Mouse (Mus musculus): ENCODE measurements around the gene Pex11b.
"Not testable (repeated sequence)": the region's sequence is repeated elsewhere in the genome, so short reads cannot be mapped to it uniquely, and the experiment has no call there.

The Pex11b gene

DNA sequence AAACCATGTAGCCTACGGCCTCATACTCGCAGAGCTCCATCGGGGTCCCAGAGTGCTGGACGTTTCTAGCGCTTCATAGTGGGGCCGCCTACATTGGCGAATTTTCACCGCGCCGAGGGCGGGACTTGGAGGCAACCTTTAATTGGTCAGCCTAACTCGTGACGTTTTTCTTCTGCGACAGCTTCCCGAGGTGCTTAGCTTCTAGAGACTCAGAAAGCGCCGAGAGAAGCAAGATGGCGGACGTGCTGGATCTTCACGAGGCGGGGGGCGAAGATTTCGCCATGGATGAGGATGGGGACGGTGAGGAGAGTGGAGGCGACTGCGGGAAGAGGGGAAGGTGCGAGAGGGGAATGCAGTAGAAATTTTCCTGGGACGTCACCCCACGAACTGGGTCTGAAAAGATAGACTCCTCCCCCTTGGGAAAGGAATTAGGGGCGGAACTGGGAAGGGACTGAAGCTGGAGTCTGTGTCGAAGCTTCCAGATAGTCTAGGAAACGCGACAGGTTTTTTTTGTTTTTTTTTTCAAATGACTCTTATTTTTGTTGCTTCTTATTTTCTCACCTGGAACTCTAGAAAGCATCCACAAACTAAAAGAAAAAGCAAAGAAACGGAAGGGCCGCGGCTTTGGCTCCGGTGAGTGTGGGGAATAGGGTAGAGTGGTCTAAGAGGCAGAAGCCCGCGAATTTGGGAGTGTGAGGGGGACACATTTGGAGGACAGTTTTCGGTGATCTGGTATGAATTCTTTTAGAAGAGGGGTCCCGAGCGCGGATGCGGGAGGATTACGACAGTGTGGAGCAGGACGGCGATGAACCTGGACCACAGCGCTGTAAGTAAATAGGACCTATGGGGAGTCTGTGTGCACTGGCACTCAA, 5.2 kb upstream of the Pex11b start, which contains the start of gene Rbm8a:
TSS of gene Rbm8a (plus strand) at position 205 of the 872 bp plus-strand sequence.
- DNase-seq, result peak; percentile 97

DNA sequence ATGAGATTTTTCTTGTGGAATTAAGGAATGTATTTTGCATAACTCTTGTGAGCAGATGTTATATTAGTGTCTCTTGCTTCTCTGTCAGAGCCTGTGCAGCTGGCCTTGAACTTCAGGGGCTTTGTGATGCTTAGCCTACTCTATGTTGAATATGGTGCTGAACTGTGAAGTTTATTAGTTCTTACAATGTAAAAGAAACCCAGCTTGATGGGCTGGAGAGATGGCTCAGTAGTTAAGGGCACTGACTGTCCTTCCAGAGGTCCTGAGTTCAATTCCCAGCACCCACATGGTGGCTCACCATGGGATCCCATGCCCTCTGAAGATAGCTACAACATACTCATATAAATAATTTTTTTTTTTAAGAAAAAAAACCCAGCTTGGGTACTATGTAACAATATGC, 3.1 kb upstream of the Pex11b start:
- DNase-seq, result no peak

DNA sequence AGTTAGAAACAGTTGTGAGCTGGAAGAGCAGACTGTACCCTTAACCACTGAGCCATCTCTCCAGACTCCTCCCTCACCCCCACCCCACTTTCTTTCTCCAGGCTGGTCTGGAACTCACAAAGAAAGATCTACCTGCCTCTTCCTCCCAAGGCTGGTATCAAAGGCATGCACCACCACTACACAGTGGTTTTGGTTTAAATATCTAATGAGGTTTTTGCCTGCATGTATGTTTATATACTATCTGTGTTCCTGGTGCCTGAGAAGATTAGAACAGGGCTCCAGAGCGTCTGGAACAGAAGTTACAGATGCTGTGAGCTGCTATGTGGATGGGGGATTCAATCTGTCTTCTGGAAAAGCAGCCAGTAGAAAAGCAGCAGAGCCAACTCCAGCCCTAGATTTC, 1.2 kb upstream of the Pex11b start:
- no peak for DNase-seq

DNA sequence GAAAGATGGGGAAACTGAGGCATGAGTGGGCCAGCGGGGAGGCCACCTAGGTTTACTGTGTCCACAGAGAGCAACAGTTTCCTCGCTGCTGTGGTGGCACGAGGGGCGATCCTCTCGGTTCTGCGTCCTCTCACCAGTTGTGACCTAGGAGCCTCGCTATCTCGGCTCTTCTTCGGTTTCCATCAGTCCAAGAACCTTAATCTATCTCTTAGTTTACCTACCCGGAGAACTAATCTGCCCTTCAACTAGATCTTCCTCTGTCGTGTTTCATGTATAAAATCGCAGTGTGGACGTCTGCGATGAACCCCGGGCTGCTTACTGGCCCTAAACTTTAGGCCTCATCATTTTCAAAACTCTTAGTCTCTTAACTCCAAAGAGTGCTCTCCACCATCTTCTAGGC, 730 bp downstream of the Pex11b start:
- DNase-seq, result no peak

DNA sequence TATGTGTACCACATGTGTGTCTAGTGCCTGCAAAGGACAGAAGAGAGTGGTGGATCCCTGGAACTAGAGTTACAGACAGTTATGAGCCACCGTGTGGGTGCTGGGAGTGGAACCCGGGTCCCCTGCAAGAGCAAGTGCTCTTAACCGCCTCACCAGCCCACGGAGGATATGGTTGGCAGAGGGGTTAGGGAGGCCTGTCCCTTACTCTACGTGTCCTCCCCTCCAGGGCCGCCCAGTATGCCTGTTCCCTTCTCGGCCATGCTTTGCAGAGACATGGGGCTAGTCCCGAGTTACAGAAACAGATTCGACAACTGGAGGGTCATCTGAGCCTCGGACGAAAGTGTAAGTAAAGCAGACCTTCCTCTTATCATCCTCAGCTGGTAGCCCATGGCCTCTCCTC, 1.3 kb downstream of the Pex11b start:
- DNase-seq, result no peak

DNA sequence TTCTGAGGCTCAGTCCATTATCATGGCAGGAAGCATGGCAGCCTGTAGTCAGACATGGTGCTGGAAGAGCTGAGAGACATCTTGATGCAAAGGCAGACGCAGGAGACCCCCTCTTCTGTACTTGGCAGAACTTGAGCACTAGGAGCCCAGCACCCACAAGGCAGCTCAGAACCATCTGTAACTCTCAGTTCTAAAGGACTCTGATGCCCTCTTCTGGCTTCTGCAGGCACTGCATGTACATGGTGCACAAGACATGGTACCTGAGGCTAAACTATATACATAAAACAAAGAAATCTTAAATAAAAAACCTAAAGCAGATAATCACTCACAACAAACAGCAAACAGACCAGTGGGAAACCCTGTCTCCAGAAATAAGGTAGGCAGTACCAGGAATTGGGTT, 4.0 kb downstream of the Pex11b start:
- DNase-seq, result peak; percentile 69 to 79

DNA sequence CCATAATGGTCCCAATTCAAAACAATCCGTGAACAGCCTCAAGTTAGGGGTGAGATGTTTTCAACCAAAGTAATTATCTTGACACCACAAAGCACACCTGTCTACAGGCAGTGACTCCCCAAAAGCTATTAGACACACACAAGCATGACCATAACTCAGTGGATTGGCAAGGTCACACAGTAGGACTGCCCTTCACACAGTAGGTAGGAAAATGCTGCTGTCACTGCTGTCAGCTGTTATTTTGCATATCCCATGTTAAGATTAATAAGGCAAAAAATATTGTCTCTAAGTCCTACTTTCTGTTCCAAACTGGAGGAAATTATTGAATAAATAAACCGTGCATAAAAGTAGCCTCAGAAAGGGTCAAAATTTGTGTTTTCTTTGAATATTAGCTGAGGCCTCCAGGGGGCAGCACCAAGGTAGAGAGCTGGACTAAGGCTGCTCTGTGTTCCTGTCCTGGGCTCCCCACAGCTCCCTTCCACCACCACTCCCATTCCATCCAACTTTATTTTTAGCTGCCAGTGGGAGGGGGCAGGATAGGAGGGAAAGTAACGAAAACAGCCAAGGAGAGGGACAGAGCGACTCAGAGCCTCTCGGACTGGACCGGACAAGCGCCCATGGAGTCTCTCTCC, 10.0 kb downstream of the Pex11b start, which contains the start of gene Itga10:
TSS of gene Itga10 (plus strand) at position 567 of the 632 bp plus-strand sequence.
- peak; percentile 39 to 70 for DNase-seq

DNA sequence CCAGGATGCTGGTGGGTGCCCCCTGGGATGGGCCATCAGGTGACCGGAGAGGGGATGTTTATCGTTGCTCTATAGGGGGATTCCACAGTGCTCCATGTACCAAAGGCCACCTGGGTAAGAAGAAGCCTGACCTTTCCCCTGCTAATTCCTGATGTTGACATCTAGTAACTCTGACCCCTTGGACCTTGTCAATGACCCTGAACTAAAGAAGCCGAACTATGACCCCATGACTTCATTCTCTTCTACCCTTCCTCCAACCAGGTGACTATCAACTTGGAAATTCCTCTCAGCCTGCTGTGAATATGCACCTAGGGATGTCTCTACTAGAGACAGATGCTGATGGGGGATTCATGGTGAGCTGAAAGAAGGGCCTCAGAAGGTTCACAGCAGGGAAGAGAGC, 12.2 kb downstream of the Pex11b start:
- no peak for DNase-seq

DNA sequence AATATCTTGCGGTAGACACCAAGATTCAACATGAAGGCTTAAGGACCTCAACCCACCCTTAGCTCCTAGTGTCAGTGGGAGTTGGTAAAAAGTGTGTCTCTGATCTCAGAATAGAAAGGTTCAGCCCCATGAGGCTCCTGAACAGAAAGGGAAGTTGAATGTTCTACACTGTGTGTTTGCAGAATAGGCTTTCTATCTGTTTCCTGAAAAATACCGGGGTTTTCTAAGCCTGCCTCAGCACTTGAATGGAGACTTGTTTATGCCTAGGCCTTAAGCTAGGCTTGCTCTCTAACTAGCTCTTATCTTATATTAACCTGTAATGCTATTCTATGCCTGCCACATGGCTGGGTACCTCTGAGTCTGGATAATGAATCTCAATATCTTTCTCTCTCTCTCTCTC, 25.7 kb downstream of the Pex11b start:
- DNase-seq, result no peak

DNA sequence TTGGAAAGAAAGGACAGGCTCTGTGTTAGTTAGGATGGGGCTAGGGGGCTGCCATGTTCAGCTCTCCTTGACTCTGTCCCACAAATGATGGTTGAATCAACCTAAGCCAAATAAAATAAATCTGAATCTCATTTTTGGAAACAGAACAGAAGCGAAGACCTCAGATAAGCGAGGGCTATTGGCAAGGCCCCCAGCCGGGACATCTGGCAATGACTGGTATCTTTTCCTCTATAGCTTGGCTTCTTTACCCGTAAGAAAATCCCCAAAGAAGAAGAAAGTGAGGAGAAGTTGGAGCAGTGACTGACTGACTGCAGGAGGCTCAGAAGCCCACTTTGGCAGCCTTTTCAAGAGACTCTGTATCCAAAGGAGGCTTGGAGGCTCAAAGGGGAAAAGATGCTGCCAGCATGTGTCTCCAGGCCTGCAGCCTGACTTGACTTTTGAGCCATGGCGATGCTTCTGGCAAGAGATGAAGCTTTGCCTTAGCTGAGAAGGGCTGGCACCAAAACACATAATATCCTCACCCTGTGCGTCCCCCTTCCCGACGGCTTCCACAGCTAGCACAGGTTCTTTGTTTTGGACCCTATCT, 27.6 kb downstream of the Pex11b start:
- peak; percentile 35 to 37 for DNase-seq

DNA sequence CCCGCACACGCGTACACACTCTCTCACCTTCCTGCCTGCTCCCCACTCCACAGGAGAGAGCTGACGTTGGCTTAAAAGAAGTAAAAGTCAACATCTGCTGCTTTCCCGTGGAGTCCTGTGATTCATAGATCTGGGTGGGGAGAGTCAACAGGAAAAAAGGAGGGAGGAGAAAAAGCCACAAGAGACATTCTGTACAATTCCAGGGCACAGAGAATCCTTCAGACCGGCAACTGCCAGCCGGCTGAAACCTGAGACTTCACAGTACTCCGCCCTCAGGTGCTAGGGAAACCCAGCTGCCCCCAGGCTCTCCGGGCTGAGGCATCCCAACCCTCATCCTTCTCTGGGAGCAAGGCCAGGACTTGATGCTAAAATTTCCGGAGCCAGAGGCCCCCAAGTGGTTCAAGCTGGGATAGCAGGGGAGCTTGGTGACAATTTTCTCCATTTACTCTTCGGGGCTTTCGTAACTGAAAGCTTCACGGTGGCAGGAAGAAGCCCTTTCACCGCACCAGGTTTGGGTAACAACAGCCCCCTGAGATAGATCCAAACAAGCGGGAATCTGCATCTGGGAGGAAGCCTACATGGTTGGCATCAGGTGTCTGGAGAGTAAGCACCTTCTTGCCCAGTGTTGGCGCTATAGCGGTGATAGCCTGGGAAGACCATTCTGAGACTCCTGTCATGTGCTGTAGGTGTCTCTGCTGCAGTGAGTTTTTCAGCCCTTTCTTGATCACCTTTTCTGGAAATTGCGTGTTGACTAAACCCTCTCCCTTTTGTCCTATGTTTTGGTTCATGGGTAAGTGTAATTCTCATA, 28.5 kb downstream of the Pex11b start:
- peak; percentile 93 to 94 for DNase-seq

DNA sequence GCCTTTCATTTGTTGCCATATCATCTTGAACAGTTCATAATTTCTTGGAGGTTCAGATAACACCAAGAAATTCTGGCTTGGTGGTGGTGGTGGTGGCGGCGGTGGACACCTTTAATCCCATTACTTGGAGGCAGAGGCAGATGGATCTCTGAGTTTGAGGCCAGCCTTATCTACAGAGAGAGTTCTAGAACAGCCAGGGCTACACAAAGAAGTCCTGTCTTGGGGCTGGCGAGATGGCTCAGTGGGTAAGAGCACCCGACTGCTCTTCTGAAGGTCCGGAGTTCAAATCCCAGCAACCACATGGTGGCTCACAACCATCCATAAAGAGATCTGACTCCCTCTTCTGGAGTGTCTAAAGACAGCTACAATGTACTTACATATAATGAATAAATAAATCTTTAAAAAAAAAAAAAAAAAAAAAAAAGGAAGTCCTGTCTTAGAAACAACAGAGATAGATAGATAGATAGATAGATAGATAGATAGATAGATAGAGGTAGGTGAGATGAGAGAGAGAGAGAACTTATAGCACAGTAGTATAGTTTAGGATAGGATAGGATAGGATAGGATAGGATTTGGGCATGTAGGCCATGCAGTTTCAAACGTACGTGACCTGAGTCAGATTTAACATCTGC, 30.7 kb downstream of the Pex11b start:
- not testable (repeated sequence) for DNase-seq

DNA sequence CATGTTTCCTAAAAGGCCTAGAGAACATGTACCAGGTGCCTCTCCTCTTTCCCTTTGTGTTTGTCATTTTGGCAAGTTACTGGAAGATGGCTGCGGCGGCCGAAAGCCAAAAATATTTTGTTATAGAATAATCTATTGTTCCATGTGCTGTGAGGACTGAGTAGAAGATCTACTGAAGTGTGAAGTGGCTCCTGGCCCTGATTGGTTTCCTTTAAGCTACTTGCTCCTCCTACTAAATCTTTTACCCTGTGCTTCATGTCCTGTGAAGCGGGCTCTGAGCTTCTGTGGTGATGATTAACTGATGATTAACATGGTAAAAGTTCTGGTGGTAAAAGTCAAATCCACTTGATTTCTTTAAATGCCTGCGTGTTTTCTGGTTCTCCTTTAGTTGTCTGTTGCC, 31.7 kb downstream of the Pex11b start:
- no peak for DNase-seq

DNA sequence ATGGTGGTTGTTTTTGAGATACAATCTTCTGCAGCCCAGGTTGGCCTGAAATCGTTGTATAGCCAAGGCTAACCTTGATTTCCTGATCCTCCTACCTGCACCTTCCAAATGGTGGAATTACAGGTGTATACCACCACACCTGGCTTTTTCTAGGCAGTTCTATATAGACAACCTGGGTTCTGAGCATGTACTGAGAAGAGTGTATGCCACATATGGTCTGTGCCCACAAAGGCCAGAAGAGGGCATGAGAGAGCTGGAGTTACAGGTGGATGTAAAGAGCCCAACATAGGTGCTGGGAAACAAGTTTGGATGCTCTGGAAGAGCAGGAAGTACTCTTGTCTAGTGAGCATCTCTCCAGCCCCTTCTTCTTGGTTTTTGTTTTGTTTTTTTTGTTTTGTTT, 32.1 kb downstream of the Pex11b start:
- peak in 1 of 2 experiments; percentile 14 for DNase-seq

DNA sequence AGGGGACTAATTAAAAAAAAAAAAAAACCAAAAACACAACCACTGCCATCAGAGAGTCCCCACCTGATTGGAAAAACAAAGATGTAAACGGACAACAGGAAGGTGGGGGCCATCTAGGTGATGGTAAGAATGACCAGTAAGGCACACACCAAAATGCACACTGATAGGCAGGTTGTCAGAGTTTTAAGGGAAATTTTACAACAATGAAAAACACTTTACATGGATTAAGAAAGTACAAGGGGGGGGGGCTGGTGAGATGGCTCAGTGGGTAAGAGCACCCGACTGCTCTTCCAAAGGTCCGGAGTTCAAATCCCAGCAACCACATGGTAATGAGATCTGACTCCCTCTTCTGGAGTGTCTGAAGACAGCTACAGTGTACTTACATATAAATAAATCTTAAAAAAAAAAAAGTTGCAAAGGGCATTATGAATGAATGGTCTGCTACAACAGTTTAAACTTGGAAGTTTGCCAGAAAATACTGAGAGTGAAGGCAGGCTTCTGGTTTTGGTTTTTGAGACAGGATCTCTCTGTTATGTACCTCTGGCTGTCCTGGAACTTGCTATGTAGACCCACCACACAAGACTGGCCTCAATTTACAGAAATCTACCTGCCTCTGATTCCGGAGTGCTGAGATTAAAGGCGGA, 33.4 kb downstream of the Pex11b start:
- no peak for DNase-seq

DNA sequence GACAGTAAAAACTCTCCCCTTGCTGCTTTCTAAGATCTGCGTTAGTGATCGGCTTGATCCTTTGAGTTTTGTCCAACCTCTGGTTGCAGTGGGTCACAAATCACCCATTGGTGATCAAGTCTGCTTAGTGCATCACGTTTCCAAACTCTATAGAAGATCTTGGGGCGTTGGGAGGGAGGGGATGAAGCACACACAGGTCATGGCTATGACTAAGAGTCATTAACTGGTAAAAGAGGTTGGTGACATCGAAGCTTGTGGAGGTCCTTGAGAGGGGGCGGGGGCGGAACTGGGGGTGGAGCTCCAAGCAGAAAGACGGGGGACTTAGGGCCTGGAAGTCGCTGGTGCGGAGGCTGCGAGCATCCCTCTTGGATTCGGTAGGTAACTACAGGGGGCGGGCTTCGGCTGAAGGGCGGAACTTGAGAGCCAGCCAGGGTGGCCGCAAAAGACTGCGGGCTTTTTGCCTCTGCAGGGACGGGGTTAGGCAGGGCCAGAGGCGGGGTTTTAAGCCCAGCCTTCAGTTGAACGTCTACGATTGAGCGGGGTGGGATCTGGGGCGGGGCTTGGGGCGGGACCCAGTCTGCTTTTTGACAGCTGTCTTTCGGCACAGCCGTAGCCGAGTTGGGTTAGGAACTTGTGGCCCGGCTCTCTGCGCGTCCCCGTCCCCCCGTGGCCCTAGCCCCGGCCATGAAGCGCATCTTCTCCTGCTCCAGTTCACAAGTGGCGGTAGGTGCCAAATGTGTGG, 34.7 kb downstream of the Pex11b start, which contains the start of gene Ankrd35:
TSS of gene Ankrd35 (plus strand) at position 405 of the 742 bp plus-strand sequence.
- peak; percentile 79 to 87 for DNase-seq

DNA sequence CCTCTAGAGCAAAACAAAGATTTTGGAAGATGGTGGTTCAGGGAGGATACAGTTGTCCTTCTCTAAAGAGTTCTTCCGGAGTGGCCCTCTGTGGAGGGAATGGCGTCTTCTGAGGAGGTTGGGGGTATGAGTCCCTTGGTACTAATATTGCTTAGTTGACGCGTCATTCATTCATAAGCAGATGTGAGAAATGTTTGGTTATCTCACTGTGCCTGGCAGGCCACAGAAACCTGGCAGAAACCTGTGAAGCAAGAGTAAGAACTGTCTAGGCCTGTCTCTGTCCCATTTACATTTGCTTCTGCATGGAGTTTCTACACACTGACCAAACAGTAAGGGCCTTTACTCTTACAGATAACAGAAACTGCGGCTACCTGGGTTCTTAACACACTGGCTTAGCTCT, 36.3 kb downstream of the Pex11b start:
- no peak for DNase-seq

DNA sequence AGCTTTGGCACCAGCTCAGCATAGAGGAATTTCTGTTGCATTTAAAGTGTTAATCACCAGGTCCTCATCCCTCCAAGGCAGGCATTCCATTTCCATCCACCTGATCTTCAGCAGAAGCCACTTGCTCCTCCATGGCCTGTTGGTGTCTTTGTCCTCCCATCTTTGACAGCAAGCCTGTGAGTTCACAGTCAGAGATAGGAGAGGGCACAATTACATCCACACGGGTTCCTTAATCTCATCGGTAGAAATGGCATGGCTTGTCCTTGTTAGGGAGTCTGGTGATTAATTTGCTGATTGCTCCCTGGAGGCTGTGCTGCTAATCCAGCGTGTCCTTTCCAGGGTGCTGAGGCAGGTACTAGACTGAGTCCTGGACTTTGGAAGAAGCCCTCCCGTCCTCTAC, 38.3 kb downstream of the Pex11b start:
- DNase-seq, result no peak

DNA sequence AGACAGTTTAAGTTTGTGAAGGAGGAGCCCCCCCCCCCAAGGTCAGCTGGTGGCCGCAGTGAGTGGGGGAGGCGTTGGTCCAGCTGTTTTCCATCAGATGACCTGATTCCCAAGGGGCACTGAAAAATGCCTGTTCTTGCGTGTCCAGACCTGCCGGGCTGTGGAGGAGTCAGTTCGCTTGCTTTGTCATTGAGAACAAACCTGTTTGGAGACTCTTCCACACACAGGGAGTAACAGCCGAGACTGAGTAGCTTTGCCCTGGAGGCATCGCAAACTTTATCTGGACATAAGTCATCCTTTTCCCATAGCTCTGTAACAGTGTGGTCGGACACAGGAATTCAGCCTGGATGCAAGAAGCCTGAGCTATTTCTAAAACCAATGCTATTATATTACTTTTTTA, 39.3 kb downstream of the Pex11b start:
- DNase-seq, result no peak

DNA sequence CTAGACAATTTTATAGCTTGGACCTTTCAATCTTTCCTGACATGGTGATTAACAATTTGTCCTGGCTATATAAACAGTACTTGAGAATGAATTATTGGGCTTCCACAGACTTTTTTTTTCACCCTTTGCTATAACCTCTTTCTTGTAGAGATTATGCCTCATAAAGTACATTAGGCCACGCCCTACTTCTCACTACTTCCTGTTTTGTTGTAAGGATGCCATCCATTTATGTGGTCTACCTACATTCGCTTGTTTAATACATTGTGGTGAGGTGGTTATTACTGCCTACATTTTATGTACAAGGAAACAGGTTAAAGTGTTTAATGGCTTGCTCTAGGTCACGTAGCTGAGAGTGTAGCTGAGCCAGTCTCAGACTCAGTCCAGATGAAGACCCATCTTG, 40.0 kb downstream of the Pex11b start:
- no peak for DNase-seq

DNA sequence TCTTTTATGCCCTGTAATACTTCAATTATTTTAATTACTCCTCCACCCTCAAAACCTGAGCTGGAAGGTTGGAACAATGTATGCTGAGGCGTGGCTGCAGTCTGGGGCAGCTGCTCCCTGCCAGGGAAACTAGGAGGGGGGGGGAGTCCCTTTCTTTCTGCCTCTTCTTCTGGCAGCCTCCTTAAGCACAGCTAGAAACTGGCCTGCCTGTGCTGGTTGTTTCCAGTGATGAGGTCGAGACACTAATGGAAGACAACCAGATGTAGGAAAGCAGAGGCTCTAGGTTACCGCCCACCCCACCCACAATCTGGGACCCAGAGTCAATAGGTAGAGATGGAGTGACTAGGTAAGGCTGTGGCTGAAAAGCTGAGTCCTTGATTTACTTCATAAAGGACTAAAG, 40.5 kb downstream of the Pex11b start:
- no peak for DNase-seq
